Mouse (Mus musculus): ENCODE data around the gene Gcnt3. TPM values are rescaled to one million over a fixed set of nuclear protein-coding genes. Genes with fewer than 3 reads are reported as not detected.

The Gcnt3 gene
- polyA plus RNA-seq (2015; fragmentation: Nextera tagmentation; extraction: Ambion mirVana) = not detected in 2 replicates

GRCm38 (mm10) chr9:70037988-70038387 lies at the start of gene Gcnt3:
Gene Gcnt3, minus strand, starts transcription at chr9:70038088.
- no peak for ATAC-seq

GRCm38 (mm10) chr9:70087379-70087778 lies 49.5 kb upstream of the Gcnt3 start:
- Histone ChIP-seq H3K36me3 (ENCODE audit: control insufficient read depth, insufficient read depth) (no peaks in the 10 kb centered on the region), H3K27me3 (replicated peaks; ENCODE audit: control insufficient read depth, insufficient read depth, low read length) (no peaks in the 10 kb centered on the region)
- WGBS = 70% methylated on average over 5 of the region's 5 CpGs

More at GRCm38 (mm10) chr9:70037988-70038387, at the start of gene Gcnt3:
- 94% methylated on average over 7 of the region's 7 CpGs for WGBS
- no peak within 1 kb of the TSS for H3K4me2 ChIP-seq (ENCODE audit: low read length)
- no peak within 1 kb of the TSS for H3K27ac ChIP-seq (ENCODE audit: low read length)
- H3K9ac ChIP-seq (replicated peaks; ENCODE audit: low read depth, low read length) = no peak within 1 kb of the TSS
- no peak within 1 kb of the TSS for H3K4me3 ChIP-seq (replicated peaks; ENCODE audit: low read length)
- no peaks in the 10 kb centered on the region for H3K9me3 ChIP-seq (ENCODE audit: control insufficient read depth, low read length)
- no peaks in the 10 kb centered on the region for H3K4me1 ChIP-seq (replicated peaks; ENCODE audit: control insufficient read depth, insufficient read depth, low read length)
- no peaks in the 10 kb centered on the region for H3K36me3 ChIP-seq (ENCODE audit: control insufficient read depth, insufficient read depth)
- H3K27me3 ChIP-seq (replicated peaks; ENCODE audit: control insufficient read depth, insufficient read depth, low read length) = no peaks in the 10 kb centered on the region

GRCm38 (mm10) chr9:70086091-70086490 lies 48.2 kb upstream of the Gcnt3 start:
- Histone ChIP-seq H3K27ac (ENCODE audit: low read length) (no peak overlapping the region), H3K4me1 (replicated peaks; ENCODE audit: control insufficient read depth, insufficient read depth, low read length) (peaks cover 12% of the 10 kb centered on the region), H3K27me3 (replicated peaks; ENCODE audit: control insufficient read depth, insufficient read depth, low read length) (no peaks in the 10 kb centered on the region), H3K9me3 (ENCODE audit: control insufficient read depth, low read length) (no peaks in the 10 kb centered on the region), H3K36me3 (ENCODE audit: control insufficient read depth, insufficient read depth) (no peaks in the 10 kb centered on the region), H3K4me3 (replicated peaks; ENCODE audit: low read length) (no peak overlapping the region), H3K9ac (replicated peaks; ENCODE audit: low read depth, low read length) (no peak overlapping the region), H3K4me2 (ENCODE audit: low read length) (no peak overlapping the region)
- 47% methylated on average over 6 of the region's 6 CpGs for WGBS
- no peak for ATAC-seq

More at GRCm38 (mm10) chr9:70087379-70087778, 49.5 kb upstream of the Gcnt3 start:
- no peak overlapping the region for H3K27ac ChIP-seq (ENCODE audit: low read length)
- H3K4me2 ChIP-seq (ENCODE audit: low read length) = no peak overlapping the region
- no peak overlapping the region for H3K9ac ChIP-seq (replicated peaks; ENCODE audit: low read depth, low read length)
- no peak for ATAC-seq
- no peaks in the 10 kb centered on the region for H3K9me3 ChIP-seq (ENCODE audit: control insufficient read depth, low read length)
- peaks cover 12% of the 10 kb centered on the region for H3K4me1 ChIP-seq (replicated peaks; ENCODE audit: control insufficient read depth, insufficient read depth, low read length)
- H3K4me3 ChIP-seq (replicated peaks; ENCODE audit: low read length) = no peak overlapping the region

- Histone ChIP-seq H3K27ac (ENCODE audit: low read length) (no peak overlapping the region), H3K27me3 (replicated peaks; ENCODE audit: control insufficient read depth, insufficient read depth, low read length) (no peaks in the 10 kb centered on the region), H3K4me1 (replicated peaks; ENCODE audit: control insufficient read depth, insufficient read depth, low read length) (peaks cover 12% of the 10 kb centered on the region), H3K4me2 (ENCODE audit: low read length) (no peak overlapping the region), H3K9ac (replicated peaks; ENCODE audit: low read depth, low read length) (no peak overlapping the region), H3K36me3 (ENCODE audit: control insufficient read depth, insufficient read depth) (no peaks in the 10 kb centered on the region), H3K4me3 (replicated peaks; ENCODE audit: low read length) (no peak overlapping the region), H3K9me3 (ENCODE audit: control insufficient read depth, low read length) (no peaks in the 10 kb centered on the region)
- WGBS = 59% methylated on average over 11 of the region's 11 CpGs
- no peak for ATAC-seq
These were observed 46.2 kb upstream of the Gcnt3 start for GRCm38 (mm10) chr9:70084107-70084506.

GRCm38 (mm10) chr9:70082357-70083204 lies 44.7 kb upstream of the Gcnt3 start:
- Histone ChIP-seq H3K9ac (replicated peaks; ENCODE audit: low read depth, low read length) (no peak overlapping the region), H3K4me3 (replicated peaks; ENCODE audit: low read length) (no peak overlapping the region), H3K36me3 (ENCODE audit: control insufficient read depth, insufficient read depth) (no peaks in the 10 kb centered on the region), H3K4me1 (replicated peaks; ENCODE audit: control insufficient read depth, insufficient read depth, low read length) (no peaks in the 10 kb centered on the region), H3K9me3 (ENCODE audit: control insufficient read depth, low read length) (no peaks in the 10 kb centered on the region), H3K27me3 (replicated peaks; ENCODE audit: control insufficient read depth, insufficient read depth, low read length) (no peaks in the 10 kb centered on the region), H3K4me2 (ENCODE audit: low read length) (no peak overlapping the region), H3K27ac (ENCODE audit: low read length) (no peak overlapping the region)
- ATAC-seq = no peak
- WGBS = 84% methylated on average over 25 of the region's 25 CpGs

- H3K9me3 ChIP-seq (ENCODE audit: control insufficient read depth, low read length) = no peaks in the 10 kb centered on the region
- no peaks in the 10 kb centered on the region for H3K4me1 ChIP-seq (replicated peaks; ENCODE audit: control insufficient read depth, insufficient read depth, low read length)
- no peak overlapping the region for H3K4me3 ChIP-seq (replicated peaks; ENCODE audit: low read length)
- no peaks in the 10 kb centered on the region for H3K27me3 ChIP-seq (replicated peaks; ENCODE audit: control insufficient read depth, insufficient read depth, low read length)
- H3K27ac ChIP-seq (ENCODE audit: low read length) = no peak overlapping the region
- H3K9ac ChIP-seq (replicated peaks; ENCODE audit: low read depth, low read length) = no peak overlapping the region
- 96% methylated on average over 7 of the region's 7 CpGs for WGBS
- no peak overlapping the region for H3K4me2 ChIP-seq (ENCODE audit: low read length)
- ATAC-seq = no peak
- H3K36me3 ChIP-seq (ENCODE audit: control insufficient read depth, insufficient read depth) = no peaks in the 10 kb centered on the region
These were observed 43.9 kb upstream of the Gcnt3 start for GRCm38 (mm10) chr9:70081767-70082166.

GRCm38 (mm10) chr9:70080976-70081375 lies 43.1 kb upstream of the Gcnt3 start:
- no peak for ATAC-seq
- H3K27ac ChIP-seq (ENCODE audit: low read length) = no peak overlapping the region
- no peak overlapping the region for H3K4me2 ChIP-seq (ENCODE audit: low read length)
- WGBS = 65% methylated on average over 2 of the region's 2 CpGs
- H3K36me3 ChIP-seq (ENCODE audit: control insufficient read depth, insufficient read depth) = no peaks in the 10 kb centered on the region
- no peaks in the 10 kb centered on the region for H3K27me3 ChIP-seq (replicated peaks; ENCODE audit: control insufficient read depth, insufficient read depth, low read length)
- H3K4me1 ChIP-seq (replicated peaks; ENCODE audit: control insufficient read depth, insufficient read depth, low read length) = no peaks in the 10 kb centered on the region
- no peaks in the 10 kb centered on the region for H3K9me3 ChIP-seq (ENCODE audit: control insufficient read depth, low read length)
- H3K4me3 ChIP-seq (replicated peaks; ENCODE audit: low read length) = no peak overlapping the region
- H3K9ac ChIP-seq (replicated peaks; ENCODE audit: low read depth, low read length) = no peak overlapping the region

GRCm38 (mm10) chr9:70080027-70080800 lies 42.3 kb upstream of the Gcnt3 start:
- Histone ChIP-seq H3K4me3 (replicated peaks; ENCODE audit: low read length) (no peak overlapping the region), H3K4me2 (ENCODE audit: low read length) (no peak overlapping the region), H3K9ac (replicated peaks; ENCODE audit: low read depth, low read length) (no peak overlapping the region), H3K9me3 (ENCODE audit: control insufficient read depth, low read length) (no peaks in the 10 kb centered on the region), H3K4me1 (replicated peaks; ENCODE audit: control insufficient read depth, insufficient read depth, low read length) (no peaks in the 10 kb centered on the region), H3K27me3 (replicated peaks; ENCODE audit: control insufficient read depth, insufficient read depth, low read length) (no peaks in the 10 kb centered on the region), H3K36me3 (ENCODE audit: control insufficient read depth, insufficient read depth) (no peaks in the 10 kb centered on the region), H3K27ac (ENCODE audit: low read length) (no peak overlapping the region)
- no peak for ATAC-seq
- WGBS = 89% methylated on average over 9 of the region's 9 CpGs

- H3K36me3 ChIP-seq (ENCODE audit: control insufficient read depth, insufficient read depth) = no peaks in the 10 kb centered on the region
- ATAC-seq = no peak
- no peak overlapping the region for H3K9ac ChIP-seq (replicated peaks; ENCODE audit: low read depth, low read length)
- H3K27me3 ChIP-seq (replicated peaks; ENCODE audit: control insufficient read depth, insufficient read depth, low read length) = no peaks in the 10 kb centered on the region
- H3K9me3 ChIP-seq (ENCODE audit: control insufficient read depth, low read length) = no peaks in the 10 kb centered on the region
- H3K4me1 ChIP-seq (replicated peaks; ENCODE audit: control insufficient read depth, insufficient read depth, low read length) = no peaks in the 10 kb centered on the region
- H3K27ac ChIP-seq (ENCODE audit: low read length) = no peak overlapping the region
- WGBS = 85% methylated on average over 3 of the region's 3 CpGs
- no peak overlapping the region for H3K4me2 ChIP-seq (ENCODE audit: low read length)
- H3K4me3 ChIP-seq (replicated peaks; ENCODE audit: low read length) = no peak overlapping the region
These were observed 40.1 kb upstream of the Gcnt3 start for GRCm38 (mm10) chr9:70078034-70078433.

All from forebrain, embryonic 16.5 days (tissue).